Mouse (Mus musculus) bone marrow, adult 2 months (tissue): ENCODE data around the gene Izumo1.

Experiments used
- CTCF ChIP-seq: fragments of 200-500 bp; IDR thresholded peaks from 2 replicates; pipeline ENCODE4 v1.5.1; 2011; ENCODE audit warnings: low read length, control low read depth; ENCODE audit not compliant: control insufficient read depth, insufficient read depth
- POLR2A ChIP-seq: fragments of 200-500 bp; IDR thresholded peaks from 2 replicates; pipeline ENCODE4 v1.6.1; 2011; ENCODE audit warnings: low read depth, mild to moderate bottlenecking, control low read depth, low read length, borderline replicate concordance; ENCODE audit not compliant: control insufficient read depth

DNA sequence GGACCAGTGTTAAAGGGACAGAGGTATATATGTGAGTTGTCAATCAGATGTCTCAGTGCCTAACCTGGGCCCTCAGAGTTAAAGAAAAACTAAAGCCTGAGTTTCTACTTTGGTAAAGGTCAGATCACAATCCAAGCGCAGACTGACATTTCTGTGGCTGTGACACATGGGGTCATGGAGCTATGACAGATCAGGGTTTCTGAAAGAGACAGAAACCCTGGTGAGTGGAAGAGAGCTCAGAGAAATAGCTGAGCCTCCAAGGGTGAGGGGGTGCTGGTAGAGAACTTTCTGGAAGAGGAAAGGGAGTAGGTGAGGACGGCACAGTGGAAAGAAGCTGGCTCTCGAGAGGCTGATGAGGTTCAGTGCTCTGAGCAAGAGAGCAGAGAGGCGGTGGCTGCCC lies 25.1 kb downstream of the Izumo1 start:
- no peak for TF ChIP-seq POLR2A
- TF ChIP-seq CTCF, result no peak
